Mouse (Mus musculus) myocyte (in vitro differentiated cells): ENCODE data around the gene Ssr4. TPM values are rescaled to one million over a fixed set of nuclear protein-coding genes. Genes with fewer than 3 reads are reported as not detected.
"Not testable (repeated sequence)": the region's sequence is repeated elsewhere in the genome, so short reads cannot be mapped to it uniquely, and the experiment has no call there.

Experiments
- H3K27me3 ChIP-seq: one replicate; pipeline ENCODE4 v1.6.1; 2011; ENCODE audit not compliant: control insufficient read depth, insufficient read depth, insufficient read length
- H3K36me3 ChIP-seq: one replicate; pipeline ENCODE4 v1.6.1; 2011; ENCODE audit not compliant: control insufficient read depth, insufficient read depth
- H3K4me2 ChIP-seq: one replicate; pipeline ENCODE4 v1.6.1; 2011; ENCODE audit warnings: low read depth, control low read depth
- H3K4me3 ChIP-seq: one replicate; pipeline ENCODE4 v1.5.1; 2011; ENCODE audit warnings: mild to moderate bottlenecking, control low read depth, moderate library complexity
- H3K79me2 ChIP-seq: one replicate; pipeline ENCODE4 v1.6.1; 2011; ENCODE audit not compliant: control insufficient read depth, insufficient read depth
- H3ac ChIP-seq: one replicate; pipeline ENCODE4 v1.6.1; 2011; ENCODE audit not compliant: control insufficient read depth, insufficient read length
- CEBPB ChIP-seq: IDR thresholded peaks from 2 replicates; pipeline ENCODE4 v1.6.1; 2011; ENCODE audit warnings: mild to moderate bottlenecking, moderate library complexity; ENCODE audit not compliant: poor library complexity, insufficient read depth, severe bottlenecking
- E2F4 ChIP-seq: IDR thresholded peaks from one replicate; pipeline ENCODE4 v1.6.1; 2011; ENCODE audit warnings: mild to moderate bottlenecking, control low read depth, moderate library complexity; ENCODE audit not compliant: insufficient read depth
- MAX ChIP-seq: IDR thresholded peaks from one replicate; pipeline ENCODE4 v1.6.1; 2011; ENCODE audit warnings: low read depth, mild to moderate bottlenecking, control low read depth
- MYOD1 ChIP-seq, 3 experiments: IDR thresholded peaks; one replicate each; pipeline ENCODE4 v1.6.1; 2011; ENCODE audit warnings: control low read depth in 2 of 3, low read depth in 2 of 3, mild to moderate bottlenecking in 2 of 3, moderate library complexity in 1 of 3; ENCODE audit not compliant: insufficient read length in 2 of 3, control insufficient read depth in 1 of 3
- MYOG ChIP-seq, 3 experiments: IDR thresholded peaks; one replicate each; pipeline ENCODE4 v1.6.1; 2011; ENCODE audit warnings: control low read depth in 2 of 3, low read depth in 2 of 3, mild to moderate bottlenecking in 2 of 3; ENCODE audit not compliant: insufficient read length in 2 of 3, control insufficient read depth in 1 of 3, insufficient read depth in 1 of 3
- POLR2A ChIP-seq: IDR thresholded peaks from one replicate; pipeline ENCODE4 v1.6.1; 2011; ENCODE audit warnings: low read depth, mild to moderate bottlenecking, control low read depth, moderate library complexity; ENCODE audit not compliant: insufficient read length
- POLR2AphosphoS2 ChIP-seq: IDR thresholded peaks from one replicate; pipeline ENCODE4 v1.6.1; 2011; ENCODE audit warnings: low read depth, control low read depth; ENCODE audit not compliant: insufficient read length
- REST ChIP-seq: IDR thresholded peaks from one replicate; pipeline ENCODE4 v1.6.1; 2011; ENCODE audit warnings: mild to moderate bottlenecking, control low read depth, moderate library complexity; ENCODE audit not compliant: insufficient read depth, insufficient read length
- SRF ChIP-seq: IDR thresholded peaks from one replicate; pipeline ENCODE4 v1.6.1; 2011; ENCODE audit warnings: low read depth; ENCODE audit not compliant: control insufficient read depth, insufficient read length
- TCF12 ChIP-seq: IDR thresholded peaks from one replicate; pipeline ENCODE4 v1.6.1; 2011; ENCODE audit warnings: mild to moderate bottlenecking, control low read depth; ENCODE audit not compliant: poor library complexity, insufficient read depth, severe bottlenecking
- TCF3 ChIP-seq: IDR thresholded peaks from one replicate; pipeline ENCODE4 v1.6.1; 2011; ENCODE audit warnings: low read depth, control low read depth; ENCODE audit not compliant: insufficient read length
- USF1 ChIP-seq: IDR thresholded peaks from one replicate; pipeline ENCODE4 v1.6.1; 2011; ENCODE audit warnings: low read depth, mild to moderate bottlenecking, control low read depth, moderate library complexity
- polyA plus RNA-seq: library from polyadenylated mRNA; unstranded; fragments of >200 nt; fragmentation: generic; extraction: Trizol; gene quantifications from one replicate; pipeline ENCODE4 v1.2.1, GENCODE M21; 2012; ENCODE audit warnings: missing spikeins

Ssr4 gene
- polyA plus RNA-seq = 224 TPM

DNA sequence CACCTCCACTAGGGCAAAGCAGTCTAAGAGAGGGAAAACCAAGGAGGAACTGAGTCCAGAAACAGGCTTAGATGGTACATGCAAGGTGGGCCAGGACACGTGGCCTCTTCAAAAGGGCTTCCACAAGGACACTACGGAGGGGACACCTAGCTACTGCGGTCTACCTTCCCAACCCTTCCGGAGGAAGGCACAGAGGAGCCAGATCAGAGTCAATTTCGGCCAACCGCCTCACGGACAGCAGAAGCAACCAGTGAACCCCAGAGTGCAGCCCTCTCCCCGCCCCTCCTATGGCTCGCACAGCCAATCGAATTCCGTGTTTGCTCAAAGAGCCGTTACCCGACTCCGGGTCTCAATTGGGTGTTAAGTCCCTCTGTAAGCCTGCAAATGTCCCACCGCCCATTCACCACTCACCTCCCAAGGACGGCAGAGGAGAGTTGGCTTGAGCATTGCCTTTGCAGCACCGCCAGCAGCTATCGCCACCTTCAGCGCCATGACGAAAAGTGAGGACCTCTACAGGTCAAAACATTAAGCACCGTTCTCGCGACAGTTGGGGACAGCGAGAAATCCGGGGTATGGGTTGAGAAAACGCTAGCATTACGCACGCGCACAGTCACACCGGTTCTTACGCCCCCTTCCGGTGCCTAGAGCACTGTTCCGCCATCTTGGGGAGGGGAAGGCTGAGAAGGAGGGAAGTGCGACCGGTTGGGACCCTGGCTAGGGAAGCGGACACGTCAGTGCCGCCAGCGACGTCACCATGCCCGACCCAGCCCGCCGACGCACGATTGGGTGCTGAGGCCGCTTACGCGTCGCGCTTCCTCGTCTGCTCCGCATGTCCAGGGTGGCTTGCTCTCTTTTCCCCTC, at the start of gene Ssr4, which contains the start of gene Idh3g:
Gene Ssr4 (plus strand): TSS at position 665 of the 861 bp plus-strand sequence.
Gene Idh3g (minus strand): TSS at position 534 of the 861 bp plus-strand sequence.
- H3K79me2 ChIP-seq = peaks cover 52% of the 10 kb centered on the region
- TF ChIP-seq CEBPB (no peak), TCF12 (no peak), POLR2A (peak; percentile 74), MYOD1 (IDR thresholded peaks at IDR 0.05; ENCODE audit: control insufficient read depth in 1 of 3, insufficient read length in 2 of 3, low read depth in 2 of 3) (no peak), USF1 (no peak), POLR2AphosphoS2 (peak; percentile 87), E2F4 (no peak), SRF (no peak), MAX (no peak), REST (no peak), MYOG (IDR thresholded peaks at IDR 0.05; ENCODE audit: control insufficient read depth in 1 of 3, insufficient read depth in 1 of 3, insufficient read length in 2 of 3, low read depth in 2 of 3) (no peak), TCF3 (no peak)
- peak within 1 kb of the TSS; percentile 88 for H3K4me3 ChIP-seq
- H3ac ChIP-seq = peak within 1 kb of the TSS; percentile 48
- H3K36me3 ChIP-seq = peaks cover under 1% of the 10 kb centered on the region
- no peaks in the 10 kb centered on the region for H3K27me3 ChIP-seq
- peak within 1 kb of the TSS; percentile 89 for H3K4me2 ChIP-seq

DNA sequence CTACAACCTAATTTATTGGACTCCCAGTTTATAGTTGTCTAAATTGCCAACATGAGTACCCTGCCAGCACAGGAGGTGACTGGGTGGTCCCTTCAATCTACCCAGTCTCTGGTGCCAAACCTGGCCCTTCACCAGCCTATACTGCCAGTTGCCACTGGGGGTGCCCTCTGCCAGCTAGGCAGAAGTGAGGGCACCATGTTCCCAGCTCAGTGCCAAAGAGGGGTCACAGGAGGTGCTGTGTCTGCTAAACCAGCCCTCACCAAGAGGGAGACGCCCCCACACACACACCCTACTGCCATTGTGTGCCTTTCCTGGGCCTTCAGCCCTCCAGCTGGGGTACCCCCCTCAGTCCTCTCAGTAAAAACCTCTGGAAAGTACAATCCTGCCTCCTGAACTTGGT, 48.7 kb upstream of the Ssr4 start:
- Histone ChIP-seq H3K27me3 (no peaks in the 10 kb centered on the region), H3ac (no peak overlapping the region), H3K79me2 (no peaks in the 10 kb centered on the region), H3K4me3 (no peak overlapping the region), H3K4me2 (no peak overlapping the region), H3K36me3 (no peaks in the 10 kb centered on the region)
- TF ChIP-seq CEBPB = no peak
- no peak for TF ChIP-seq E2F4
- TF ChIP-seq USF1 = no peak
- TF ChIP-seq MYOD1 (IDR thresholded peaks at IDR 0.05; ENCODE audit: control insufficient read depth in 1 of 3, insufficient read length in 2 of 3, low read depth in 2 of 3) = no peak
- no peak for TF ChIP-seq REST
- no peak for TF ChIP-seq TCF3
- TF ChIP-seq POLR2A = no peak
- no peak for TF ChIP-seq MAX
- TF ChIP-seq MYOG (IDR thresholded peaks at IDR 0.05; ENCODE audit: control insufficient read depth in 1 of 3, insufficient read depth in 1 of 3, insufficient read length in 2 of 3, low read depth in 2 of 3) = no peak
- TF ChIP-seq TCF12 = no peak
- TF ChIP-seq POLR2AphosphoS2 = no peak
- no peak for TF ChIP-seq SRF

DNA sequence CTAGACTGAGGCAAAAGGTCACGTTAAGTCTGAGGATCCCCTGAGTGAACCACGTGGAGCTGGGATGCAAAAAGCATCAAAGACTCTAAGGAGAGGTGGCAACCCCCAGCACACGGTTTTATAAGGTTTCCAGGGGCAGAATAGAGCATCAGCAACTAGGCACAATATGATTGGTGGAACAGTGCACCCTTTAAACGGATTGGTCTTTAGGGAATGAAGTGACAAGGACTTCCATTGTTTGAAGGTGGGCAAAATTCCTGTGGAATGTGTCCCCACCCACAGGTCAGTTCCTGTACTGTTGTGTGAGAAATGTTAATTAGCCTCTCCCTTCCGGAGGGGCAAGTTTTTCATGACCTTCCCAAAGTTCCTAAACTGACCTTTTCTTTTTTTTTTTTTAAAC, 47.7 kb upstream of the Ssr4 start:
- Histone ChIP-seq H3K4me2 (no peak overlapping the region), H3K27me3 (no peaks in the 10 kb centered on the region), H3K79me2 (no peaks in the 10 kb centered on the region), H3K36me3 (no peaks in the 10 kb centered on the region), H3ac (no peak overlapping the region), H3K4me3 (no peak overlapping the region)
- TF ChIP-seq TCF12 (no peak), MYOD1 (IDR thresholded peaks at IDR 0.05; ENCODE audit: control insufficient read depth in 1 of 3, insufficient read length in 2 of 3, low read depth in 2 of 3) (no peak), TCF3 (no peak), CEBPB (no peak), MYOG (IDR thresholded peaks at IDR 0.05; ENCODE audit: control insufficient read depth in 1 of 3, insufficient read depth in 1 of 3, insufficient read length in 2 of 3, low read depth in 2 of 3) (no peak), POLR2A (no peak), REST (no peak), POLR2AphosphoS2 (no peak), USF1 (no peak), SRF (no peak), MAX (no peak), E2F4 (no peak)

DNA sequence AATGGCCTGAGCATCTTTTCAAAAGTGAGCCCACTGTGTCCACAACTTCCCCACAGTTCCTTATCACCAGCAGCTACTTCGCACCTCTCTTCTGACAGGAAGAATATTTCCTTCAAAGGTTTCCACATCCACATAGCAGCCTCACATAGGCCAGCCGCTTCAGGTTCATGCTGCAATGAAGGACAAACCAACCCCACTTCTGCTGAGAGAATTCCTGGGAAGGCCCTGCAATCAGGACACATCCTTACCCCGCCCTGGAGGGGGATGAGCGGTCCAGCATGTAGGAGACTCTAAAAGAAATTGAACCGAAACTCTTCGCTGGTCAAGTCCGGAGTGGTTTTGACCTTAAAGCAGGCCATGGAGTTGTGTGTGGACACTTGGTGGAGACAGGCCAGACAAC, 47.0 kb upstream of the Ssr4 start:
- not testable (repeated sequence) for H3K79me2 ChIP-seq, H3ac ChIP-seq, H3K27me3 ChIP-seq, H3K4me3 ChIP-seq, H3K4me2 ChIP-seq, H3K36me3 ChIP-seq

DNA sequence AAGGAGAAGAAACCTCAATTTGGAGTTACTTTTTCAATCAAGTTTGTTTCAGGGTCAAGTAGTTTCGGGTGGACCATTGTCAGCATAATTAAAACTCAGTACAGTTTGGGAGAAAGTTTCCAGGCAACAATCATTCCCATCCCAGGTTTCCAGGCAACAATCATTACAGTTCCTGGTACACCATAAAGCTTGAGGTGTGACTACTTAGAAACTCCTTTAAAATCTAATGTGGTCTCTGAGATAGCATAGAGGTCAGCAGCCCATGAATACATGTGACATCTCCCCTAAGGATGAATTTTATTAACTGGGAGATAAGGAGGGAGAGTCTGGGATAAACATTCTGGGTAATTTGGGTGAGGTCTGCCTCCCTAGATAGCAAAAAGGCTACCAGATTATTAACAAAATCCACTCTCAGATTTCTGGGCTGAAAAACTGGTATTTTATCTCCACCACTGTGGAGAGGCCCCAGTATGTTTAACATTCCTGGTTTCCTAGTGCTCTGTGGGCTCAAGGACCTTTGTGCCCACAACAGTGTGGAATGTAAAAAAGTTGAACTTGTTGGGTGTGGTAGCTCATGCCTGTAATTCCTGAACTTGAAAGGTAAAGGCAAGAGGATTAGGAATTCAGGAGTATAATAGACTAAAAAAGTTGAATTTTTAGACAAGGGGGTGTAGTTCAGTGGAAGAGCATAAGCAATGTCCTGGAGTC, 41.9 kb upstream of the Ssr4 start:
- H3ac ChIP-seq = no peak overlapping the region
- H3K27me3 ChIP-seq = no peaks in the 10 kb centered on the region
- H3K4me3 ChIP-seq = no peak overlapping the region
- TF ChIP-seq POLR2AphosphoS2 = no peak
- TF ChIP-seq POLR2A = no peak
- no peak for TF ChIP-seq USF1
- no peak for TF ChIP-seq TCF12
- TF ChIP-seq SRF = no peak
- TF ChIP-seq REST = no peak
- no peak for TF ChIP-seq TCF3
- no peak overlapping the region for H3K4me2 ChIP-seq
- H3K79me2 ChIP-seq = no peaks in the 10 kb centered on the region
- no peaks in the 10 kb centered on the region for H3K36me3 ChIP-seq
